Mouse (Mus musculus): ENCODE results near the gene Ugdh. TPM values are rescaled to one million over a fixed set of nuclear protein-coding genes. Genes with fewer than 3 reads are reported as not detected.
"Not testable (repeated sequence)": the region's sequence is repeated elsewhere in the genome, so short reads cannot be mapped to it uniquely, and the experiment has no call there.

Ugdh gene
- polyA plus RNA-seq (2015; fragmentation: Nextera tagmentation; extraction: Ambion mirVana): 42.6 and 43.0 TPM in 2 replicates

DNA sequence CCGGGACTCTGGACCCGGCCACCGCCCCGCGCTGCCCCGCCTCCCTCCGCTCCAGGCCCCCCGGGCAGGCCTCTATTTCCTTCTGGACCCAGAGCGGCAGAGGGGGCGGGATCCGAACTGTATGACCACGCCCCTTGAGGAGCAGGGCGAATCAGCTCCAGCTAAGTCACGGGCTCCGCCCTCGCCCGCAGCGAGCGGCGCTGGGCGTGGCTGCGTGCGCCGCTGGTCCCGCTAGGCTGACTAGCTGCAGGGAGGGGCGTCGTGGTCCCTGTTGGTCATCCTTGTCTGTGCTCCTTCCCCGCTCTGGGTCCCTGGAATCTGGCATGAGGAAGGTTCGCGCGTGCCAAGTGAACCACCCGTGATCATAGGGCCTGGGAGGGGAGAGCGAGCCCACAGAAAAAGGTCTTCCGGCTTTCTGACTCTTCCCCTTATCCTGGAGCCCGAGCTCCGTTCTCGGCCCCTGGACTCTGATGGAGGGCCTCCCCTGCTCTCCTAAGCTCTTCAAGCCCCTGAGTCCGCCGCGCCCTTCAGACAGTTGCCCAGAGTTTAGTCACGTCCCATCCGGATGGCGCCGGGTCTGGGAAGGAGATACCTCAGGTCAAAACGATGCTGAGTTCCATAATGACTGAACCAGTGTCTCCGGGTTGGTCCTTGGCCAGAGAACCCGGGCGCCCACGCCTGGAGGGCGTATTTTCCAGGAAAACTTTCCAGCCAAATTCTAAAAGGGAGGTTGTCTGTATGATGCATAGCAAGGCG is at the start of gene Ugdh:
TSS of gene Ugdh (minus strand) at position 144 of the 756 bp plus-strand sequence.
- H3K9ac ChIP-seq: peak within 1 kb of the TSS; percentile 80
- H3K27ac ChIP-seq (replicated peaks): peak within 1 kb of the TSS; percentile 89
- peak; percentile 97 for ATAC-seq (ENCODE audit: low FRiP score, low read depth)
- peak within 1 kb of the TSS; percentile 76 for H3K4me3 ChIP-seq
- under 1% methylated on average over 51 of the region's 51 CpGs for WGBS
- H3K4me2 ChIP-seq: peak within 1 kb of the TSS; percentile 71
- H3K4me1 ChIP-seq (replicated peaks): peaks cover 21% of the 10 kb centered on the region
- H3K27me3 ChIP-seq: no peaks in the 10 kb centered on the region
- H3K36me3 ChIP-seq: no peaks in the 10 kb centered on the region
- no peaks in the 10 kb centered on the region for H3K9me3 ChIP-seq

DNA sequence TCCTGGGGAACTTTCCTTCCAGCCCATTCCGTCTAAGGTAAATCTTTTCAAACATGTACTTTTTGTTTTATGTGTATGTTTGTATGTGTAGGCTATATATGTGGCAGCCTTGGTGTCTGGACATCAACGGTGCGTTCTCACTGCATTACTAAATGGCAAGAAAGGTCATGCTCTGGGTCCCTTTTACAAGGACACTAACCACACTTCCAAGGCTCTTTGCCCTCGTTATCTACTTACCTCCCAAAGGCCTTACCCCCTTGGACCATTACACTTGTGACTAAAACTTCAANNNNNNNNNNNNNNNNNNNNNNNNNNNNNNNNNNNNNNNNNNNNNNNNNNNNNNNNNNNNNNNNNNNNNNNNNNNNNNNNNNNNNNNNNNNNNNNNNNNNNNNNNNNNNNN is 47.2 kb upstream of the Ugdh start:
- Histone ChIP-seq H3K27ac (replicated peaks) (no peak overlapping the region), H3K4me1 (replicated peaks) (peaks cover 6% of the 10 kb centered on the region; the same call in 1 of the 2 replicates), H3K27me3 (no peaks in the 10 kb centered on the region), H3K9me3 (no peaks in the 10 kb centered on the region), H3K4me2 (no peak overlapping the region), H3K36me3 (no peaks in the 10 kb centered on the region), H3K4me3 (no peak overlapping the region), H3K9ac (no peak overlapping the region)
- no peak for ATAC-seq (ENCODE audit: low FRiP score, low read depth)
- WGBS: 90% methylated on average over 4 of the region's 4 CpGs

DNA sequence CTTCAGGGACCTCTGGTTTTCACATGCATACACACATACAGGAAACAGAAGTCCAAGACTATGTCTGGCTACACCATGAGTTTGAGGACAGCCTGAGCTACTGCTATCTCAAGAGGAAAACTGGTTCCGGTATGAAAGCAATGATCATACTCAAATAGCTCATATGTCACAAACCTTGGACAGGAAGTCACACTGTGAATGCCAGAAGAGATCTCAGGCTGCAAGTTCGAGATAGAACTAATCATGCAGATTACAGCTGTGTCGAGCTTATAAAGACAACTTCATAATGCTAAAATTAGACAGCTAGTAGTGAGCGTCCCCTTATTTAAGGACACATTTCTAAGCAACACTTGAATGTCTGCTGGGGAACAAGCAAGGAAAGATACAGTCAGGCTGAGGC is 44.8 kb upstream of the Ugdh start:
- Histone ChIP-seq H3K4me1 (replicated peaks) (no peaks in the 10 kb centered on the region), H3K4me3 (no peak overlapping the region), H3K27me3 (no peaks in the 10 kb centered on the region), H3K9ac (no peak overlapping the region), H3K27ac (replicated peaks) (no peak overlapping the region), H3K4me2 (no peak overlapping the region), H3K9me3 (no peaks in the 10 kb centered on the region), H3K36me3 (no peaks in the 10 kb centered on the region)
- no peak for ATAC-seq (ENCODE audit: low FRiP score, low read depth)
- 83% methylated on average over 4 of the region's 4 CpGs for WGBS

DNA sequence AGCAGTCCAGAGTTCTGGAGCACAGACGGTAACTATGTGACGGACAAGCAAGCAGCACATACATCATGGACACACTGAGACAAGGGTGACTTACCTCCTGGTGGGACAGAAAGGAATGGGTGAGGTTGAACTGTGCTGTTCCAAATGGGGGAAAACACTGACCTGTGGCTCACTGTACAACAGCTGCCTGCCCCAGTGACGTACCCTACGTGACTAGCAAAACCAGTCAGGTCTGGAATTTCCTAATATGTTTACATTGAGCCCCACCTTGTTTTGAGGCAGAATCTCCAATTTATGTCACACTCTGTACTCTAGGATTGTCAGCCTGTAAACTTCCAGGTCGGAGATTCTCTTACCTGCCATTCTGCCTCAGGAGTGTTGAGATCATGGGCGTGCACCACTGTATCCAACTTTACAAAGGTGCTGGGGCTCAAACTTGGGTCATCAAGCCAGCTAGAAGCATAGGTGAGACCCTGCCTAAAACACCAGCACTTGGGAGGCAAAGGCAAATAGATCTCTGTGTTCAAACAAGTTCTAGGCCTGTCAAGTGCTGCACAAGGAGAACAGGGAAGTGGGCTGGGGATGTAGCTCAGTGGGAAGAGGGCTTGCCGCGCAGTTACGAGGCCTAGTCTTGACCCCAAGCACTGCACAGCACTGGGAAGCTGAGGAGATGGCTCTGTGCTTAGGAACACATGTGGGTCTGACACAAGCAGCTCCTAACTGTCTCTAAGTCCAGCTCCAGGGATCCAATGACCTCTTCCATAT is 44.1 kb upstream of the Ugdh start:
- H3K27ac ChIP-seq (replicated peaks): no peak overlapping the region
- no peaks in the 10 kb centered on the region for H3K36me3 ChIP-seq
- no peak overlapping the region for H3K9ac ChIP-seq
- H3K9me3 ChIP-seq: no peaks in the 10 kb centered on the region
- no peak overlapping the region for H3K4me2 ChIP-seq
- 89% methylated on average over 9 of the region's 9 CpGs for WGBS
- H3K4me1 ChIP-seq (replicated peaks): no peaks in the 10 kb centered on the region
- no peak overlapping the region for H3K4me3 ChIP-seq
- ATAC-seq (ENCODE audit: low FRiP score, low read depth): no peak
- H3K27me3 ChIP-seq: no peaks in the 10 kb centered on the region

DNA sequence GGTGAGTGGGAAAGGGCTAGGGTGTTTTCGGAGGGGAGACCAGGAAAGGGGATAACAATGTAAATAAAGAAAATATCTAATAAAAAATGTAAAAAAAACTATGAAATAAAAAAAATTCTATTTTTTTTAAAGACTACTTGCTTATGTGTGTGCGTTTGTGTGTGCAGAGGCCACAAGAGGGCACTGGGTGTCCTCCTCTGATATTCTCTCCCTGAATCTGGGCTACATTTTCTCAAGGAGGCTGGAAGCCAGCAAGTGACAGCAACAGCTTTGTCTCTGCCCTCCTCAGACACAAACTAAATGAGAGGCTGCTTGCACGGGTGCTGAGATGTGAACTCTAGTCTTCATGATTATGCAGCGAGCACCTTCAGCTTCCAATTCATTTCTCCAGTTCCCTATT is 42.5 kb upstream of the Ugdh start:
- H3K9ac ChIP-seq: no peak overlapping the region
- H3K4me3 ChIP-seq: no peak overlapping the region
- H3K36me3 ChIP-seq: no peaks in the 10 kb centered on the region
- no peak overlapping the region for H3K4me2 ChIP-seq
- no peak overlapping the region for H3K27ac ChIP-seq (replicated peaks)
- ATAC-seq (ENCODE audit: low FRiP score, low read depth): no peak
- H3K4me1 ChIP-seq (replicated peaks): no peaks in the 10 kb centered on the region
- no peaks in the 10 kb centered on the region for H3K9me3 ChIP-seq
- 75% methylated on average over 4 of the region's 4 CpGs for WGBS
- H3K27me3 ChIP-seq: no peaks in the 10 kb centered on the region

DNA sequence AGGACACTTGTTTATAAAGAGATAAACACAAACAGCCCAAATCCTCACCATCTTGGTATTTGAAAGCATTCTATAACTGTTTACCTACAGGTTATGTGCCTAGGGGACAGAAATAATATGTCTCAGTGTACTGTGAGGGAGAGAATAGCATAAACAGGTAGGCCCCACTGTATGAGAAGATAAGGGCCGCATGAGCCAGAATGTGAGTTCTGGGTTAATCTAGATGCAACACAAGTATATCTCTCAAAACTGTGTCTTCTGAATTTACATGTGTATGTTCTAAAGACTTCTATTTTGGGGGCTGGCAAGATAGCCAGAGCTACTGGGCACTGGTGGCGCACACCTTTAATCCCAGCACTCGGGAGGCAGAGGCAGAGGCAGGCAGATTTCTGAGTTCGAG is 41.0 kb upstream of the Ugdh start:
- H3K4me3 ChIP-seq; H3K27ac ChIP-seq (replicated peaks); H3K9ac ChIP-seq; H3K9me3 ChIP-seq; H3K36me3 ChIP-seq; ATAC-seq (ENCODE audit: low FRiP score, low read depth); H3K4me1 ChIP-seq (replicated peaks); H3K4me2 ChIP-seq; H3K27me3 ChIP-seq: not testable (repeated sequence)
- WGBS: 95% methylated on average over 4 of the region's 4 CpGs

DNA sequence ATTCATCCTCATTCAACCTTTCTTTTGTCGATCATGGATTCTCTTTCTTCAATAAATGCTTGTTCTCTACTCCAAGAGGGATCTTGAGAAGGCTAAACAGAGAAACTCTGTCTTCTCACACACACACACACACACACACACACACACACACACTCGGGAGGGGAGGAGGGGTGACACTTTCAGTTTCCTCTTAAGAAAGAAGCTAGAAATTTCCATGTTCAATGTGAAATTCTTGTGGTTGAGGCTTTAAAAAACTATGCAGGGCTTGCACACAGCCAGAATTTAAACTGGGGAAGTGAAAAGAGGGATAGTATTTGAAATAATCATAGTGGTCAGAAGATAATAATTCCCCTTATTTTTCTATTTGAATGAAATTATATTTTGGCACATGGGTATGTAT is 40.1 kb upstream of the Ugdh start:
- no peak for ATAC-seq (ENCODE audit: low FRiP score, low read depth)
- Histone ChIP-seq H3K9me3 (no peaks in the 10 kb centered on the region), H3K36me3 (no peaks in the 10 kb centered on the region), H3K9ac (no peak overlapping the region), H3K27me3 (no peaks in the 10 kb centered on the region), H3K4me3 (no peak overlapping the region), H3K27ac (replicated peaks) (no peak overlapping the region), H3K4me1 (replicated peaks) (no peaks in the 10 kb centered on the region), H3K4me2 (no peak overlapping the region)
- 84% methylated on average over 2 of the region's 2 CpGs for WGBS

DNA sequence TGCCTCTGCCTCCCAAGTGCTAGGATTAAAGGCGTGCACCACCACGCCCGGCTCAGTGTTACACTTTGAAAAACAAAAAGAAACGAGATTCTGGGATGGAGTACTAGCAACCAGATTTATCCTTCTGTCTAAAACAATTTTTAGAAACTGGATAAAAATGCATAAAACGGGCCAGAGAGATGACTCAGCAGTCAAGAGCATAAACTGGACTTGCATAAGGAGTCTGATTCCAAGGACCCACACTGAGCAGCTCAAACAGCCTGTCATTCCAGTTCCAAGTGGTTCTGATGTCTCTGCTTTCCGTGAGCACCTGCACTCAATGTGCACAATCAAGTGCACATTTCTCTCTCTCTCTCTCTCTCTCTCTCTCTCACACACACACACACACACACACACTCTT is 34.0 kb upstream of the Ugdh start:
- Histone ChIP-seq H3K27ac (replicated peaks) (no peak overlapping the region), H3K9ac (no peak overlapping the region), H3K4me3 (no peak overlapping the region), H3K27me3 (no peaks in the 10 kb centered on the region), H3K9me3 (no peaks in the 10 kb centered on the region), H3K36me3 (peaks cover 30% of the 10 kb centered on the region), H3K4me1 (replicated peaks) (no peaks in the 10 kb centered on the region), H3K4me2 (no peak overlapping the region)
- 88% methylated on average over 6 of the region's 6 CpGs for WGBS
- no peak for ATAC-seq (ENCODE audit: low FRiP score, low read depth)

DNA sequence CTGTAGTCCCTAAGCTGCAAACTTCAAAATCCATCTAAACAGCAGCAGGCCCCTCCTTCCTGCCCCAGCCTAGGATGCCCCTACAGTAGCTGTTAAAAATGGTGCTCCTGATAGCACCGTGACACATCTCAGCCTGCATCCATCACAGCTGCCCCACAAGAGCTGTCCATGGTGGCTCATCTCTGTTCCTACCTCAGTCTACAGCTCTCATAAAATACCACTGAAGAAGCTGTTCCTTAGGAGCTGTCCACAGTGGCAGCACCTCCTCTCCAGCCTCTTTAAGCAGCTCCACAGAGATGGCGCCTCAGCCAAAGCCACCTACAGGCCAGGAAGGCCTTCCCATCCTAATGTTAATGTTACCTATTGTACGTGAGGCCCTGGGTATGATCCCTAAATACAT is 31.2 kb upstream of the Ugdh start:
- no peaks in the 10 kb centered on the region for H3K9me3 ChIP-seq
- H3K4me2 ChIP-seq: no peak overlapping the region
- 80% methylated on average over 3 of the region's 3 CpGs for WGBS
- no peaks in the 10 kb centered on the region for H3K4me1 ChIP-seq (replicated peaks)
- no peak for ATAC-seq (ENCODE audit: low FRiP score, low read depth)
- no peaks in the 10 kb centered on the region for H3K27me3 ChIP-seq
- peaks cover 30% of the 10 kb centered on the region for H3K36me3 ChIP-seq
- H3K9ac ChIP-seq: no peak overlapping the region
- H3K27ac ChIP-seq (replicated peaks): no peak overlapping the region
- no peak overlapping the region for H3K4me3 ChIP-seq

DNA sequence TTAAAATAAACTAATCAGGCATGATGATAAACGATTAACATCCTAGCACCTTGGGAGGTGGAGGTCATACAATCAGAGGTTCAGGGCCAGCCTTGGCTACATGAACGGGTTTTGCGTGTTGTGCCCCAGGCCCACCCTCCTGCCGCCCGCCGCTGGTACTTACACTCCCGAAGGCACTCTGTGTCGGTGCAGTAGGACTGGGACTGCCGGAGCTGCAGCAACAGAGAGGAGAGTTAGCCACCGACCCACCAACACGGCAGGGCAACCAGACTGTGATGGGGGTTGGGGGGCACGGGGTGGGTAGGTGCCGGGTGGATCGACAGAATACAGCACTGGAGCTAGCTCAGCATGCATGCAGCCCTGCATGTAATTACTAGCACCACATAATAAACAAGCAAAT is 24.6 kb upstream of the Ugdh start:
- H3K4me2 ChIP-seq: no peak overlapping the region
- H3K4me1 ChIP-seq (replicated peaks): no peaks in the 10 kb centered on the region
- H3K9me3 ChIP-seq: no peaks in the 10 kb centered on the region
- H3K27ac ChIP-seq (replicated peaks): no peak overlapping the region
- H3K36me3 ChIP-seq: peaks cover 7% of the 10 kb centered on the region
- no peak overlapping the region for H3K4me3 ChIP-seq
- H3K9ac ChIP-seq: no peak overlapping the region
- whole genome bisulfite sequencing: 91% methylated on average over 14 of the region's 14 CpGs
- ATAC-seq (ENCODE audit: low FRiP score, low read depth): no peak
- H3K27me3 ChIP-seq: no peaks in the 10 kb centered on the region

DNA sequence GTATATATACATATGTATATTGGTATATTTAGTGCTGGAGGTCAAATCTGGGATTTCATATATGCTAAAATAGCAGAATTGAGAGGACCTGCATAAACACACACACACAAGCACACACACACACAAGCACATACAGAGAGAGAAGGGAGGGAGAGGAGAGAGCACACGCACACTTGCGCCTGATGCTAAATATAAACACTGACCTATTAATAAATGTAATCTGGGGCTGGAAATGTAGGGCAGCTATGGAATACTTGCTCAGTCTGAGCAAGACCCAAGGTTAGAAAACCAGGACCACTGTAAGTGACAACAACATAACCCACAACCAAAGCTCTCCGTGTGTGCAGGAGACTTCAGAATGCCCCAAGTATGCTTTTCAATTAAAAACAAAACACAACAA is 23.7 kb upstream of the Ugdh start:
- no peak overlapping the region for H3K9ac ChIP-seq
- no peak for ATAC-seq (ENCODE audit: low FRiP score, low read depth)
- no peak overlapping the region for H3K4me3 ChIP-seq
- H3K4me1 ChIP-seq (replicated peaks): no peaks in the 10 kb centered on the region
- peaks cover 4% of the 10 kb centered on the region for H3K36me3 ChIP-seq
- no peak overlapping the region for H3K27ac ChIP-seq (replicated peaks)
- no peaks in the 10 kb centered on the region for H3K9me3 ChIP-seq
- no peaks in the 10 kb centered on the region for H3K27me3 ChIP-seq
- 97% methylated on average over 3 of the region's 3 CpGs for WGBS
- H3K4me2 ChIP-seq: no peak overlapping the region

DNA sequence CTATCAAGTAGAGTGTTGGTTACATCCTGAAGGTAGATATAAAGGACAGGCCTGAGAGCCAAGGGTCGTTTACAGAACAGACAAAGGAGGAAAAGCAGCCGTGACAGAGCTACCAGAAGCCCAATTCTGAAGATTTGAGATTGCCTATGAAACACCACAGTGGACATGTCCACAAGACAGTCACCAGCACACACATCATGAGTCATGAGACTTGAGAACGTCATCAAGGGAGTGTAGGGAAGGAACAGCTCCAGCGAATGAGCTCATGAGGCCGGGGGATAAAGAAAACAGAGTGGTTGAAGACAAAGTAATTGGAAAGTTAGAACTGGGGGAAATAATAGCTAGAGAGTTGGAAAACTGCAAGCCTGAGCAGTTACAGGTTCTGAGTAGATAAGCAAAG is 22.1 kb upstream of the Ugdh start:
- H3K4me3 ChIP-seq: no peak overlapping the region
- no peak overlapping the region for H3K9ac ChIP-seq
- H3K27ac ChIP-seq (replicated peaks): no peak overlapping the region
- ATAC-seq (ENCODE audit: low FRiP score, low read depth): no peak
- H3K4me2 ChIP-seq: no peak overlapping the region
- no peaks in the 10 kb centered on the region for H3K9me3 ChIP-seq
- no peaks in the 10 kb centered on the region for H3K4me1 ChIP-seq (replicated peaks)
- peaks cover 11% of the 10 kb centered on the region for H3K36me3 ChIP-seq
- H3K27me3 ChIP-seq: no peaks in the 10 kb centered on the region
- 79% methylated on average over 5 of the region's 5 CpGs for WGBS
